Mouse (Mus musculus) embryonic facial prominence, embryonic 11.5 days (tissue): Measurements from ENCODE around the gene Sf1. TPM values are rescaled to one million over a fixed set of nuclear protein-coding genes. Genes with fewer than 3 reads are reported as not detected.

Experiments used
- ATAC-seq: fragments of 200-750 bp; cut with Nextera tagmentation; replicated peaks from 2 replicates; pipeline ENCODE4 v1.8.0; 2017; ENCODE audit warnings: low read depth; ENCODE audit not compliant: insufficient number of reproducible peaks, low FRiP score, low TSS enrichment
- DNase-seq: peaks from one replicate; pipeline ENCODE4 v3.0.0-alpha.2; 2015; ENCODE audit warnings: low spot score
- H3K27ac ChIP-seq: fragments of 300-500 bp; sonication (generic); replicated peaks from 2 replicates; pipeline ENCODE4 v1.5.1; 2014; ENCODE audit warnings: mild to moderate bottlenecking, low read depth, low read length, control low read depth
- H3K27me3 ChIP-seq: fragments of 300-500 bp; sonication (generic); 2 replicates; pipeline ENCODE4 v1.6.1; 2014; ENCODE audit warnings: mild to moderate bottlenecking, low read length, moderate library complexity, mixed read lengths; ENCODE audit not compliant: control insufficient read depth, insufficient read depth
- H3K36me3 ChIP-seq: fragments of 300-500 bp; sonication (generic); replicated peaks from 2 replicates; pipeline ENCODE4 v1.6.1; 2014; ENCODE audit warnings: low read depth, mild to moderate bottlenecking, low read length, moderate library complexity, mixed read lengths; ENCODE audit not compliant: control insufficient read depth, insufficient read depth
- H3K4me1 ChIP-seq: fragments of 300-500 bp; sonication (generic); 2 replicates; pipeline ENCODE4 v1.6.1; 2014; ENCODE audit warnings: low read length, mixed read lengths; ENCODE audit not compliant: control insufficient read depth, insufficient read depth
- H3K4me2 ChIP-seq: fragments of 300-500 bp; sonication (generic); 2 replicates; pipeline ENCODE4 v1.6.1; 2014; ENCODE audit warnings: low read depth, mild to moderate bottlenecking, control low read depth, low read length, moderate library complexity
- H3K4me3 ChIP-seq: fragments of 300-500 bp; sonication (generic); 2 replicates; pipeline ENCODE4 v1.5.1; 2014; ENCODE audit warnings: low read depth, low read length, control low read depth
- H3K9ac ChIP-seq: fragments of 300-500 bp; sonication (generic); replicated peaks from 2 replicates; pipeline ENCODE4 v1.6.1; 2014; ENCODE audit warnings: mild to moderate bottlenecking, control low read depth, low read length
- H3K9me3 ChIP-seq: fragments of 300-500 bp; sonication (generic); replicated peaks from 2 replicates; pipeline ENCODE4 v1.6.1; 2016; ENCODE audit warnings: mild to moderate bottlenecking, low read length, inconsistent platforms, mixed read lengths; ENCODE audit not compliant: control insufficient read depth
- WGBS: fragments of 180-500 bp; shearing (Covaris S2); extraction: QIAGEN DNeasy Blood & Tissue Kit; methylation state at CpG from one replicate; pipeline ENCODE4 v1.1.7; 2014; 5-methylcytosine and 5-hydroxymethylcytosine counted together
- polyA plus RNA-seq: library from polyadenylated mRNA; unstranded; fragments of >200 nt; fragmentation: Nextera tagmentation; extraction: Ambion mirVana; gene quantifications from 2 replicates; pipeline ENCODE4 v1.2.1, GENCODE M21; 2014

Gene Sf1
- polyA plus RNA-seq, 1 experiment from 2014 or later: 157 TPM

- Histone ChIP-seq H3K4me1 (peaks cover 4% of the 10 kb centered on the region; the same call in 1 of the 2 replicates), H3K27ac (no peak overlapping the region), H3K36me3 (peaks cover 12% of the 10 kb centered on the region), H3K4me2 (no peak overlapping the region), H3K9me3 (no peaks in the 10 kb centered on the region), H3K9ac (no peak overlapping the region), H3K4me3 (no peak overlapping the region), H3K27me3 (no peaks in the 10 kb centered on the region)
- DNase-seq (no peak), ATAC-seq (no peak)
- WGBS: 87% methylated on average over 5 of the region's 5 CpGs
Measured at GRCm38 (mm10) chr19:6343996-6344395, 19.5 kb upstream of the Sf1 start.

- 89% methylated on average over 5 of the region's 5 CpGs for WGBS
- no peak for ATAC-seq
Measured at GRCm38 (mm10) chr19:6346023-6346422, 17.5 kb upstream of the Sf1 start.

GRCm38 (mm10) chr19:6346661-6347060 is 16.8 kb upstream of the Sf1 start:
- 89% methylated on average over 10 of the region's 10 CpGs for WGBS

More at GRCm38 (mm10) chr19:6346023-6346422, 17.5 kb upstream of the Sf1 start:
- H3K9me3 ChIP-seq: no peaks in the 10 kb centered on the region
- no peak for DNase-seq
- no peaks in the 10 kb centered on the region for H3K4me1 ChIP-seq
- no peak overlapping the region for H3K27ac ChIP-seq
- peaks cover 5% of the 10 kb centered on the region for H3K36me3 ChIP-seq
- no peaks in the 10 kb centered on the region for H3K27me3 ChIP-seq
- H3K4me3 ChIP-seq: no peak overlapping the region
- no peak overlapping the region for H3K4me2 ChIP-seq
- no peak overlapping the region for H3K9ac ChIP-seq

GRCm38 (mm10) chr19:6347615-6348014 is 15.9 kb upstream of the Sf1 start:
- Histone ChIP-seq H3K9ac (no peak overlapping the region), H3K27ac (no peak overlapping the region), H3K9me3 (no peaks in the 10 kb centered on the region), H3K4me1 (peaks cover 2% of the 10 kb centered on the region; the same call in 1 of the 2 replicates), H3K4me3 (no peak overlapping the region), H3K36me3 (peaks cover 5% of the 10 kb centered on the region), H3K4me2 (no peak overlapping the region), H3K27me3 (no peaks in the 10 kb centered on the region)
- 87% methylated on average over 4 of the region's 4 CpGs for WGBS
- DNase-seq: no peak
- ATAC-seq: no peak

More at GRCm38 (mm10) chr19:6346661-6347060, 16.8 kb upstream of the Sf1 start:
- H3K27me3 ChIP-seq: no peaks in the 10 kb centered on the region
- no peak overlapping the region for H3K27ac ChIP-seq
- H3K4me3 ChIP-seq: no peak overlapping the region
- no peak overlapping the region for H3K4me2 ChIP-seq
- no peak for ATAC-seq
- no peak overlapping the region for H3K9ac ChIP-seq
- DNase-seq: no peak
- no peaks in the 10 kb centered on the region for H3K9me3 ChIP-seq
- H3K4me1 ChIP-seq: peaks cover 2% of the 10 kb centered on the region; the same call in 1 of the 2 replicates
- H3K36me3 ChIP-seq: peaks cover 5% of the 10 kb centered on the region

- H3K9me3 ChIP-seq: no peaks in the 10 kb centered on the region
- H3K27me3 ChIP-seq: no peaks in the 10 kb centered on the region
- WGBS: 47% methylated on average over 9 of the region's 9 CpGs
- H3K4me1 ChIP-seq: peaks cover 2% of the 10 kb centered on the region; the same call in 1 of the 2 replicates
- DNase-seq (no peak), ATAC-seq (no peak)
- peaks cover 5% of the 10 kb centered on the region for H3K36me3 ChIP-seq
- no peak overlapping the region for H3K4me3 ChIP-seq
- H3K4me2 ChIP-seq: no peak overlapping the region
- no peak overlapping the region for H3K9ac ChIP-seq
- 0 out of 2 replicates have a peak overlapping the region, but pooled peaks have one; percentile 20 for H3K27ac ChIP-seq
Measured at GRCm38 (mm10) chr19:6348717-6349116, 14.8 kb upstream of the Sf1 start.

GRCm38 (mm10) chr19:6349215-6349983 is 14.1 kb upstream of the Sf1 start:
- WGBS: 26% methylated on average over 14 of the region's 14 CpGs
- no peaks in the 10 kb centered on the region for H3K9me3 ChIP-seq
- H3K9ac ChIP-seq: no peak overlapping the region; the same call in 1 of the 2 replicates
- H3K27me3 ChIP-seq: no peaks in the 10 kb centered on the region
- DNase-seq (peak; percentile 49), ATAC-seq (no peak)
- 0 out of 2 replicates have a peak overlapping the region, but pooled peaks have one; percentile 13 for H3K27ac ChIP-seq
- H3K4me1 ChIP-seq: peaks cover 2% of the 10 kb centered on the region; the same call in 1 of the 2 replicates
- no peak overlapping the region for H3K4me2 ChIP-seq
- peaks cover 5% of the 10 kb centered on the region for H3K36me3 ChIP-seq
- no peak overlapping the region for H3K4me3 ChIP-seq

GRCm38 (mm10) chr19:6351431-6352106 is 11.9 kb upstream of the Sf1 start:
- Histone ChIP-seq H3K9me3 (no peaks in the 10 kb centered on the region), H3K27ac (no peak overlapping the region), H3K4me2 (no peak overlapping the region), H3K27me3 (no peaks in the 10 kb centered on the region), H3K9ac (no peak overlapping the region), H3K4me3 (no peak overlapping the region), H3K4me1 (peaks cover 2% of the 10 kb centered on the region; the same call in 1 of the 2 replicates), H3K36me3 (peaks cover under 1% of the 10 kb centered on the region)
- 62% methylated on average over 14 of the region's 14 CpGs for WGBS
- ATAC-seq (no peak), DNase-seq (no peak)

GRCm38 (mm10) chr19:6352107-6352505 is 11.4 kb upstream of the Sf1 start:
- no peak overlapping the region for H3K27ac ChIP-seq
- DNase-seq (no peak), ATAC-seq (no peak)
- H3K36me3 ChIP-seq: no peaks in the 10 kb centered on the region; the same call in 1 of the 2 replicates
- peaks cover 2% of the 10 kb centered on the region; the same call in 1 of the 2 replicates for H3K4me1 ChIP-seq
- no peak overlapping the region for H3K9ac ChIP-seq
- WGBS: 79% methylated on average over 2 of the region's 2 CpGs
- H3K4me2 ChIP-seq: no peak overlapping the region
- no peaks in the 10 kb centered on the region for H3K27me3 ChIP-seq
- H3K9me3 ChIP-seq: no peaks in the 10 kb centered on the region
- H3K4me3 ChIP-seq: no peak overlapping the region
